Mouse (Mus musculus) sigmoid colon, adult 10 weeks (tissue): Measurements from ENCODE around the gene Olfr835. TPM values are rescaled to one million over a fixed set of nuclear protein-coding genes. Genes with fewer than 3 reads are reported as not detected.

Experiments used
- polyA plus RNA-seq: library from polyadenylated mRNA; stranded (reverse); fragments of 350-450 nt; fragmentation: Illumina TruSeq; extraction: RNeasy Lipid Tissue Mini Kit (QIAGEN cat#74804); gene quantifications from one replicate; pipeline ENCODE4 v1.2.3, GENCODE M21; 2014; ENCODE audit warnings: low read depth, low replicate concordance

The Olfr835 gene
- polyA plus RNA-seq, result not detected

GRCm38 (mm10) chr9:19032435-19032834, at the start of gene Olfr835:
Olfr835 (plus strand) TSS chr9:19032735.

GRCm38 (mm10) chr9:18987690-18988089, 44.8 kb upstream of the Olfr835 start, which contains the start of gene Olfr834:
Olfr834 (plus strand) TSS chr9:18987990.

Other genes starting within 250 kb of the Olfr835 start
- gene Olfr828, start 213.2 kb upstream of the Olfr835 start, polyA plus RNA-seq, result not detected
- not detected for gene Olfr829, start 177.8 kb upstream of the Olfr835 start, polyA plus RNA-seq
- gene Olfr830, start 158.0 kb upstream of the Olfr835 start, polyA plus RNA-seq, result not detected
- not detected for gene Olfr832, start 95.6 kb upstream of the Olfr835 start, polyA plus RNA-seq
- not detected for gene Olfr834, start 44.7 kb upstream of the Olfr835 start, polyA plus RNA-seq
- 0.09 TPM for gene Olfr836, start 87.6 kb downstream of the Olfr835 start, polyA plus RNA-seq
- gene Olfr837, start 103.6 kb downstream of the Olfr835 start, polyA plus RNA-seq, result not detected
- not detected for gene Olfr839-ps1, start 144.6 kb downstream of the Olfr835 start, polyA plus RNA-seq
- gene Olfr843, start 219.3 kb downstream of the Olfr835 start, polyA plus RNA-seq, result not detected